1 mouse cellular context compared by ENCODE assay signal in the genomic region with DNA sequence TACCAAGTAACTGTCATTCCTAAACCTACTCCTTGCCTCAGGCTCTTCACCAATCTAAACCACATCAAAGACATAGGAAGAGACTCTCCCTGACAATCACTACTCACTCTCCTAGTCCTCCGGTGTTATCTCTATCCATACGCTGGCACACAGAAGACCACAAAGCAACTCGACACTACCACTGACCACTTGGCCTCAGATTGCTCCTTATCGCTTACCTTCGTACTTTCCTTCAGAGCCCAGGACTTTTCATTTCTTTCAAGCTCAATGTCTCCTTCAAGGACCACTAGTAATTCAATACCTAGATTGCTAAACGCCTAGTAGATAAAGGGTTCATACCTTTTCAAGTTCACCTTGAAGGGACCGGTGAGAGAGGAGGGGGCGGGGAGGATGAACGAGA.
TF ChIP-seq lines count a peak whose summit lies in the region.

No protein-coding gene starts in this region.

TF ChIP-seq in MEL, 35 proteins besides CTCF, POLR2A, EP300 and RAD21:
- peak; percentile 38 for TF ChIP-seq TAL1 (IDR thresholded peaks at IDR 0.05; ENCODE audit: low read length)
- peak; percentile 24; the same call in 1 of the 2 replicates for TF ChIP-seq GATA1 (IDR thresholded peaks at IDR 0.05; ENCODE audit: low read depth, low read length)
- no peak for TF ChIP-seq ELF1 (IDR thresholded peaks at IDR 0.05; ENCODE audit: low read depth, low read length)
- no peak for TF ChIP-seq MXI1 (IDR thresholded peaks at IDR 0.05; ENCODE audit: low read depth, low read length)
